Mouse (Mus musculus) heart, adult 11 months (tissue): ENCODE measurements around the gene Ncaph.

ENCODE experiments used
- DNase-seq: peaks from one replicate; pipeline ENCODE4 v3.0.0; 2022

Gene Ncaph

DNA sequence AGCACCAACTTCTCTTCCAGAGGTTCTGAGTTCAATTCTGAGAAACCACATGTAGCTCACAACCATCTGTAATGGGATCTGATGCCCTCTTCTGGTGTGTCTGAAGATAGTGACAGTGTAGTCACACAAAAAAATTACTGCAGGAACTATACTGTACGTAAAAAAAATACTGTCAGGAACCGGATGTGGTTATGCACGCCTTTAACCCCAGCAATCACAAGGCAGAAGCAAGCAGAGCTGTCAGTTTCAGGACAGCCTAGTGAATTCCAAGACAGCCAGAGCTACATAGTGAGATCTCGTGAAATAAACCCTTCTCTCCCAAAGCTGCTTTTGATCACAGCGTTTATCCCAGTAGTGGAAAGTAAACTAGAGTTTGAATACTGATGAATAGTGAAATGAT is 47.5 kb downstream of the Ncaph start:
- peak; percentile 77 for DNase-seq

DNA sequence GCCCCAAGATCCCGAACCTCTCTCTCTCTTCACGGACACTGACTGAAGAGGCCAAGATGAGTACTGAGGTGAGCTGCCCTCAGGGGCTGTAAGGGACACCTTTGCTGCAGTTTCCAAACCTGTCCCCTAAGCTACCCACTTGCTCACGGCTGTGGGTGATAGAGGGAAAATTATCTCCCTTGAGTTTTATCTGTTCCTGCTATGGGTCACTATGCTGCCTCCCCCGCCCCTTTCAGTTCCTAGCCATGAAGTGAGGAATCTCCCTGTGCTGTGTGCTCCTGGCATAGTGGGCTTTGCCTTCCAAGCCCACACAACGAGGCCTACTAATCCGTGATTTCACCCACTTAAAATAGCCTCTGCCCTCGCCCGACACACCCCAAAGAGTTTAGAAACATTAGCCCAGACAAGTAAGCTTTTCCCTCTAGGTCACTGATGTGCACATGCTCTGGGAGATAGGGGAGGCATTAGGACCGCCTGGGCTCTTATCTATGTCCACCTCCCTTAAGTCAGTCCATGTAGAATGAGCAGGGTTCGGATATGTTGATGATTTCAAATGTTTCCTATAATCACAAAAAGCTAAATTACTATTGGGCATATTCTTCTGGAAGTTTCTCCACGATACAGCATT is 53.0 kb downstream of the Ncaph start:
- DNase-seq: peak; percentile 53

DNA sequence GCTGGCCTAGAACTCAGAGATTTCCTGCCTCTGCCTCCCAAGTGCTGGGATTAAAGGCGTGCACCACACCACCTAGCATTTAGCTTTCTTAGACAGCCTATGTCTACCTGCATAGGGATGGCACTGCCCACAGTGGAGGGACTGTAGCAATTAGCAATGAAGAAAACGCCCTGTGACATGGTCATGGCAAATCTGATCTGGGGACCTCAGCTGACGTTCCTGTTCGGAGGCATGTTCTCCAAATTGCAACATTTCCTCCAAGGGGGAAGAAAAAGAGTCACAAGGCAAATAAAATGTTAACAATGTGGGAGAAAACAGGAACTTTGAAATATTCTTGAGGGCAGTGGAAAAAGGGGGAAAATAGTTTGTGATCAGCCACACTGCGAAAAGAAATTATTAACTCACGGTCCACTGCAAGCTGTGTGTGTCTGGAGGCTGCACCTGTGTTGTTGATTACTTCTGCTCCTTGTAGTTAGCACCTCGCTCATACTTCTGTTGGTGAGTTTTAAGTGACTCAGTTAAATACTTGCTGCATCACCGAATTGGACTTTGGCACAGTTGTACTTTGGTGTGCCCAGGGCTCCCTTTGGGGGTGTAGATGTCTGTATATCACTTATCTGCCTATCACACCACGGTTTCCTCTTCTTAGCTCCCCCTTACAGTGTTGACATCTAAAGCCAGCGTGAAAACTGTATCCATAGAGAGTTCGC is 53.7 kb downstream of the Ncaph start:
- DNase-seq: peak; percentile 93

DNA sequence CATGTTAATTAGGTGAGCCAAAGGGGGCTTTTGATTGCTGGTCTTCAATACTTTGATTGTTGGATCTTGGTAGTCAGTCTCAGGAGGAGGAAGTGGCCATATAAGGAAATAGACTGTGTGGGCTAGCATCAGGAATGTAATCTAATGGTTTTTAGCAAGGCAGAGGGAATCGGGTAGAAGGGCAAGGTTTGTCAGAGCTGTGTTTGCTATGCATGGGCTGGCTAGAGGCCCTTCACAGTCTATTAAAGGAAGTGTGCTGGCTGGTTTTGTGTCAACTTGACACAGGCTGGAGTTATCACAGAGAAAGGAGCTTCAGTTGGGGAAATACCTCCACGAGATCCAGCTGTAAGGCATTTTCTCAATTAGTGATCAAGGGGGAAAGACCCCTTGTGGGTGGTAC is 54.7 kb downstream of the Ncaph start:
- DNase-seq: peak; percentile 86

DNA sequence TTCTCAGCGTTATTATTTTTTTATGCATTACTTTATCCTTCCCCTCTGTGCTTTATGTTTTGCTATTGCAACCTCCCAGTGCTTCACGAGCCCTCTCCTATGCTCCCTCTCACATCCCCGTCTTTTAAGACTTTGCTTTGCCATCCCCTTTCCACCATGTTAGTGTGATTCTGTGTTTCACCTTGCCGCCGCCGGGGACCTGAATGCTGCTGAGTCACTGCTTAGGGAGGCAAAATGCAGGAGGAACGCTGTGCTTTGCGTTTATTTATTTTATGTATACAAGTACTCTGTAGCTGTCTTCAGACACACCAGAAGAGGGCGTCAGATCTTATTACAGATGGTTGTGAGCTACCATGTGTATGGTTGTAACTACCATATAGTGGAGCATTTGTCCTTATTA is 56.1 kb downstream of the Ncaph start:
- peak; percentile 59 for DNase-seq

DNA sequence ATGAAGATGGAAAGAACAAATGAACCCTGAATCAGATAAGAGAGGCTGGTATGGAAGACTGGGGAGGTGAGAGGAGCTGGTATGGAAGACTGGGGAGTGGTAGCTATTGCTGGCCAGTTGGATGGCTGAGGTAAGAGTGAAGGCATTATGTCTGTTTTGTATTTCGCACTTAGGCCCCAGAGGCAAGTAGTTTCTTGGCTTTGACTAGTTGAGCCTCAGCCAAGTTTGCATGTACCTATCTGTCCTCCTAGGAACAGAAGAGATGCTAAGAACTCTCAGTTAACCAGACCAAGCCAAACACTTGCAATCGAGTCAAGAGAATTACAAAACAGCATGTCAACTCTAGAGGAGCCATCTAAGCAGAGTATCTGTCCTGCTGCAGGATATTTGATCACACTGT is 59.6 kb downstream of the Ncaph start:
- DNase-seq: peak; percentile 61

DNA sequence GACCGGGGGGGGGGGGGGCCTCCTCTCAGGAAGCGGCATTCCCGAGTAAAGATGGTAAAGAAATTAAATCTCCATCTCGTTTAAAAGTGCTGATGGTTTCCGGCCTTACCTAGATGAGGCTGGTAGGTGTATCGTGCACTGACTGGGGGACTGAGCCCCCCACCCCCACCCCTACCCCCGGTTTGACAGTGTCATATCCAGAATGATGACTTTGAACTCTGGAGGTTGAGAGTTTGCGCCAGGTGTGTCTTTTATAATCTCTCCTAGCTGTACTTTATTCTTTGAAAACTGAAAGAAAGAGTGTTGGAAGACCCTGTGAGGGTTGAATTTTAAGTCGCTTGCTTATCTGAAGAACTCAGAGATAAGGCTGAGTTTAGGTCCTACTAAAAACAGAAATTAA is 62.9 kb downstream of the Ncaph start:
- DNase-seq: no peak

DNA sequence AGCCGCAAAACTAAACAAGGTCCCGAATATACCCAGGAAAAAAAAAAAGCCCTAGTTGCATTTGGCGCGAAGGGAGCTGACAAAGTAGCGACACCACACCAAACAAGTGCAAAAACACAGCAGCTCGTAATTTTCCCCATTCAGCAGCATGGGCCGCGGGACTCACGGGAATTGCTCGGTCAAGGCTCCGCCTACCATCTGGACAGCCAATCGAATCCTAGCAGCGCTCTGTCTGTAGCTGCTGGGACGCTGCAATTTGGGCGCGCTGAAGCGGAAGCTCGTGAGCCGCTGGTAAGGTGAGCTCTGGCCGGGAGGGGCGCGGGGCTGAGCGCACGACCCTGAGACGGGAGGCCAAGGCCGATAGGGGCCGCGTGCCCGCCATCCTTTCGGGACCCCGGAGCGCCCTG is 63.3 kb downstream of the Ncaph start, which contains the start of gene Blvra:
Gene Blvra, plus strand, starts transcription at position 231 of the 407 bp plus-strand sequence.
- peak; percentile 99 for DNase-seq

DNA sequence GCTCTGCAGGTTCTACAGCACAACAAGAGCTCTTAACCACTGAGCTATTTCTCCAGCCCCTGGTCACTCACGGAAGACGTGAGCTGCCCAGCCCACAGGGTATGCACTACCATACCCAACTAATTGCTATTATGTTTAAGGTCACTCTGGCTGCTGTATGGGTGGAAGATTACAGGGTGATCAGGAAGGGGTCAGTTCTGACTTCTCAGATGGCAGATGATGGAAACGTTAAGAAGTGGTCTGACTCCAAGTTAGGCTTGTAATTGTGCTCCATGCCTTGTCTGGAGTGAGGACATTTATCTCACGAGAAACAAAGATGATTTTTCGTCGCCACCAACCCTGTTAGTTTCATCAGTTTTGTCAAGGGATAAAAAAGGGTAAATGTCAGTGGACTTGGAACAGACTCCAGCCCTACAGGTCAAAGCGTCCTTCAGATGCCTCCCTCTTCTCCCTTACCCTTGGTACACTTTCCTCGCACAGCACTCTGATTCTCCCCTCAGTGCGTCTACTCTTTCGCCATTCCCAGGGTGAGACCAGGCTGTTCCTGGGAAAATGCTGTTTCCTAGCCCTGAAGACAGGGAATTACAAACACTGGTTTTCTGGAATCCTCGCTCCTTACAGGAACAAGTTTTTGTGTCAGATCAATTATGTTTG is 63.8 kb downstream of the Ncaph start:
- peak; percentile 78 for DNase-seq

DNA sequence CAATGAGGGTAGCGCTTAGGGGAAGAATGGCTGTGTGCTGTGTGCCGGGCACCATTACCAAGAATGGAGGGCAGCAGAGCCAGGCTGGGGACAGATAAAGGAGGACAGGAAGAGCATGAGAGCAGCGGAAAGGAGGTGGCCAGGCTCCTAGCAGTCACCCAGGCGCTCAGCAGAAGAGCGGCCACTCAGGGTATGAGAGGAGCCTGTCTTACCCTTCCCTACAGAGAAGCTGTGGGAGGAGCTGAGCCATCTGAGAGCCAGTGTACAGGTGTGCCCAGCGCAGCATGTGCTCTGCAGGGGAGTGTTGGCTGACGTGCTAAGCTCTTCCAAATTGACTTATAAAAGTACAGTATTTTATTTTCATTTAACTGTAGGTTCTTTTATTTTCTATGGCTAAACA is 64.9 kb downstream of the Ncaph start:
- DNase-seq: peak; percentile 79

DNA sequence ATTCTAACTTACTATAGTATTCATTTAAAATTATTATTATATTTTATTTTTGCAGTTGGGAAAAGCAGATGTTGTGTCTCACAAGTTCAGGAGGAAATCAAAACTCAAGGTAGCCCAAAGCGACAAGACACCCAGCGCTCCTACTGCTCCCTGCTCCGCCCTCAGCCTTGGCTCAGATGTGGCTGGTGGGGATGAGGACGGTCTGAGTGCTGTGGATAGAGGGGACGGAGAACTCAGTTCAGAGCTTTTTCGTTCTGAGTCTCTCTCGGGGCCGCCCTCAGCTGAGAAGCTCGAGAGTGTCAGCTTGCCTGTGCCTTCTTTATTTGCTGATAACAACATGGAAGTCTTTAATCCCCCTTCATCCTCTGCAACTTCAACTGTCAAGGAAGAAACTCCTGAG is 72.3 kb downstream of the Ncaph start:
- DNase-seq: peak; percentile 87
